Mouse (Mus musculus) adrenal gland, postnatal 25 days (tissue): ENCODE data around the gene Rufy4. TPM values are rescaled to one million over a fixed set of nuclear protein-coding genes. Genes with fewer than 3 reads are reported as not detected.
A peak's percentile ranks its signal among the peaks of the same experiment; 100 is the strongest.

Source experiments
- DNase-seq: peaks from one replicate; pipeline ENCODE4 v3.0.0; 2021; ENCODE audit warnings: mixed read lengths
- long read RNA-seq: library from polyadenylated mRNA; stranded (forward); transcript quantifications from one replicate; pipeline ENCODE4 v2.0.0, GENCODE M21; 2021
- total RNA-seq: library from RNA; stranded (reverse); gene quantifications from 2 replicates; pipeline ENCODE4 v1.2.3, GENCODE M21; 2021

Rufy4 gene
- total RNA-seq = 2.2 and 2.3 TPM in 2 replicates
- long read RNA-seq, partial matches to known transcripts = 0 of 3 reads
- long read RNA-seq, other reads (novel, unspliced or antisense) = 3 of 3 reads

DNA sequence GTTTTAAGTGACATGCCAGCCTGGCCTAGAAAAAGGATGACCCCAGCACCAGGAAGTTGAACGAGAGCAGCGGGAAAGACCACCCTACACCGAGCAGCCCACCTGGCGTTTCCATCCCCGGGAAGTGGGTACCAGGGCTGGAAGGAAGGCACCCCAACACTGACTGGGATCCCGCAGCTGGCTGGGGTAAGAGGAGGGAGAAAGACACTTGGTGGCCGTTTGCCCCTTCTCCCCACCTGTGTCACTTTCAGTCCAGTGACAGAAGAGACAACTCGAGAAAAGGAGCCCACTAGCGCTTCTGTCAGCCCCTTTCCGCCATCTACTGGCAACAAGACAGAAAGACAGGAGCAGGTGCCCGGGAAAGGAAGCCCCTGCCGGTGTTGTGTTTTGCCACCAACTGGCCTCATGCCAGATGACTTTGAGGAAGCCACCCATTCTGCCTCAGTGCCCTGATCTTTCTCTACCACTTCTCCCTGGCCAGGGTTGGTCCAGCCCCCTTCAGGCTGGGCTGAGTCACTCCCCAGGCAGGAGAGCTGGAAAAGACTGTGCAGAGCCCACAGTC, at the start of gene Rufy4:
Gene Rufy4, plus strand, starts transcription at position 551 of the 562 bp plus-strand sequence.
- peak; percentile 60 for DNase-seq

DNA sequence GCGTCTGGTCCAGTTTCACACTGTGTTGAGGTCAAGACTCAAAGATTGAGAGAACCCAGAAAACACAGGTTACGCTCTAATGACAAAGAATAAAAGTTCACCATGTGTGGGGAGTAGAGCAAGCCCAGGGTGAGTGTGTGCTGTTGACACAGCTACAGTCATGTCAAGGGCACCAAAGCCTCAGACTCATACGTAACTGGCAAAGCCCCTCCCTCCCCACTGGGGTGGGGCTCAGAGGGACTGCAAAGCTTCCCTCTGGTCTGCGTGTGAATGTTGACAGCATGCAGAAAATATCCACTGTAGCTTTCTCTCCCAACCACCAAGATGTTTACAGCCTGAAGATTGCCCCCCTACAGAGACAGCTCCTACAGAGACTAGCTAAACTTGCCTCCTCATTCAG, 49.1 kb upstream of the Rufy4 start:
- DNase-seq = peak; percentile 48

DNA sequence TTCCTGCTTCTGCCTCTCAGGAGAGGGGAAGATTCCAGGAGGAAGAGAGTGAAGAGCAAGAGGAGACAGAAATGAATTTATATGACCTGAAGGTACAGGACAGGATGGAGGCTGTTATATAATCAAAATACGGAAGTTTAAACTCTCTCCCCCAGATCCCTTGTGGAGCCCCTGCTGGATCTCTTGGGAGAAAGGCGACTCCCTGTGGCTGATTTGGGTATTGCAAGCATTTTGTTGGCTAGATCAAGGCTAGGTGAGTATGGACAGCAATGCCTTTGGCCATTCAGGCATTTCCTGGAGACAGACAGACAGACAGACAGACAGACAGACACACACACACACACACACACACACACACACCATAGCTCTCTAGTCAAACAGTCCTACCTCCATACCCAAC, 48.0 kb upstream of the Rufy4 start:
- DNase-seq = peak; percentile 85

DNA sequence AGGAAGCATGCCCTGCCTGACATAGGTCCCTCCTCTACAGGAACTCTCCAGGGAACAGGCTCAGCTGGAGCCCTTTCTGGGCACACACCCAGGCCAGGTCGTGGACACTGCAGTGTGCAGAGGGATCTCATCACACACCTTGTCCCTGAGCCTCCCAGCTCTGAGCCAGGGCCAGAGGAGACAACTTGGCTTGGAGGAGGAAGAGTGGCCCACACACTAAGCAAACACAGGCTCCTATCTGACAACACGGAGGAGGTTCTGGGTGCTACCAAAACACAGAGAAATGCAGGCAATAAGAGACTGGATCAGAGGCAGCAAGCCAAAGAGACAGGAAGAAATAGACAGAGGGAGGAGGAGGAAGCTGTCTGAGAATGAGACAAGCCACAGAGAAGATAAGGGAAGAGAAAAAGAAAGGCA, 43.8 kb upstream of the Rufy4 start:
- no peak for DNase-seq

DNA sequence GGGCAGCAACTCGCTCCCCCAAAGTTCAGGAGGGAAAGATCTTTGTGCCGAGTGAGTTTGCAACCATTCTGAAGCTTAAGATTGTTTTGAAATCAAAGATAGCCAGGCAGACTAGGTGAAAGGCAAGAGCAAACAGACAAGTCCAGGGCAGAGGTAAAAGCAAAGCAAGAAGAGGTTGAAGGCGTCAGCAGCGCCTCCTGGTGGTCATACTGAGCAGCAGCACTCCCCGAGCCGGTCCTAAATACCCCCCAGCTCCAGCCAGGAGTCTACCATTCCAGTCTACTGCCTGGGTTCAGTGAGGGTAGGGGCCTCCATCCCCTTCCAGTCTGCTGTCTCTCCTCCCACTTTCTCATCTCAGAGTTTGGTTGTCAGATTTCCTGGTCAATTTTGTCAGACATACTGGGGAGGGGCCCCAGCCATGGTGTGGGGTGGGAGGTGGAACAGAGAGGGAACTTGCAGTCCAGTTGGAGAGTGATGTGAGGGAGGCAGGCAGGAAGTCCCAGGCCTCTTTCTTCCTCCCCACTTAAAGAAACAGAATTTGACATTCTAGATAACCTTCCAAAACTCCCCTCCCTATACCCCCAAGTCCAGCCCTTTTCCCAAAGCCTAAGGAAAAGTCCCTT, 42.4 kb upstream of the Rufy4 start:
- peak; percentile 58 for DNase-seq

DNA sequence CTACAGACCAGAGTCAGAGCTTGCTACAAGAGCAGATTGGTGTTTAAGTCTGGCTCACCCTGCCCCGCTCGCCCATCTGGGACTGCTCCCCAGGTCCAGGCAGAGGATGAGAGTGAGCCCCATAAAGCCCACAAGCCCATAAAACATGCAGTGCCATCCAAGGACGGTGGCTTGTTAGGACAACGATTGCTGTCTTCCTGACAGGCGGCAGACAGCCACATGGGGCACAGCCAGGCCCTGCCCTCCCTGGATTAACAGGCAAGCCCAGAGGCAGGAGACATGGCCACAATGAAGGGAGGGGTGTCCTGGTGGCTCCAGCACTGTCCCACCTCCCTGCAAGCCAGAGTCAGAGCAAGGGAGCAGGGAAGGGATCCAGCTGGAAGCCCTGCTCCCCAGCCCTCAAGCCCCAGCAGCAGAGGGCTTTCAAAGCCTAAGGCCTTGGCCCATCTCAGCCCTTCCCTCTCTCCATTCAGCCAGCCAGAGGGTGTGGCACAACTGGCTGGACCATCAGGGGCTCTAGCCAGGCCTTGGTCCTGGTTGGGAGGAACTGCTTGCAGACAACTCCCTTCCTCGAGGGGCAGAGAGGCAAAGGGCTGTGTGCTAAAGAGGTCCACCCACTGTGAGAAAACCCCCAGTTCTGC, 41.2 kb upstream of the Rufy4 start:
- peak; percentile 43 for DNase-seq

DNA sequence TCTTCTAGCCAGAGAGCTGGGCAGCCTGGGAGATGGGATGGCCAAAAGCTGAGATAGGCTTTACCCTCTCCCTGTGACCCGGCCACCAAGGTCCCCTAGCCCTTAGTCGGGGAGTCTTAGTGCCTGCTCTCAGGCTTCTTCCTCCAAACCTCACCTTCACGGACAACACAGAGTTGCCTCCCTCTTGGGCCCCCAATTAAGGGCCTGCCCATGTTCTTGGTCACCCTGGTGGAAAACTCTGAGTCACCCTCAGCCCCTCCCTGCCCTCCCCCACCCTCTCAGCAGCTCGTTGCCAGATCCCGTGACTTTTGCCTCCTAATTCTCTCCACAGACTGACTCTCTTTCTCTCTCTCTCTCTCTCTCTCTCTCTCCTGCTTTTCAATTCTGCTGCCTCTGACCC, 40.6 kb upstream of the Rufy4 start:
- DNase-seq = no peak

DNA sequence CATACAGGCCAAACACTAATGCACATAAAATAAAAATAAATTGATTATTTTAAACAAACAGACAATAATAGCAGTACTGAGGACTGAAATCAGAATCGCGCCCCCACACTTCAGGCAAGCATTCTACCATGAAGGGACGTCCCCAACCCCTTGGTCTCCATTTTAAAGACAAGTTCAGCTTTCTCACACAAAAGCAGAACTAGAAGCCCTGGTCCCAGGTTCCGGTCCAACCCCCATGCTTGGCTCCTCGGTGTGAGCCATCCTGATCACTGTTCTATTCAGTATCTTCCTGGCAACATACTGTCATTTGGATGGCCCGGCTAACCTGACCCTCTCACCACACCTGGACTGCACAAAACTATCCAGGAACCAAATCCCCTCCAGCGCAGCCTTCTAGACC, 39.8 kb upstream of the Rufy4 start:
- DNase-seq = no peak

DNA sequence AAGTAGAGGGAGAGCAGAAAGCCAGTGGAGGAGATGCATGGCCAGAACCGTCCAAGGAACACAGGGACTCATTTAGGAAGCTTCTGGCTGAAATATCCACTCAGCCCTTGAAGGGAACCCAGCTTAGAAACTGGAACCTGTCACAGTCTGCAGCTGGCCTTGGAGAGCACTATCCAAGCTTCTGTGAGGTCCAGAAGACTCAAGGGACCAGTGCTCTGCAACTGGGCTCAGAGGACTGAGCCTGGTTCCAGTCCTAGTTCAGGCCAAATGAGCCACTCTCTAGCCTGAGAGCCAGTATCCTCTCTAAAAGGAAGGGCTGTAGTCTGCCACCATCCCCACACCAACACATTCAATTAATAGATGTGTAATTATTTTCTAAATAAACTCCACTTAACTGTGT, 36.8 kb upstream of the Rufy4 start:
- no peak for DNase-seq

DNA sequence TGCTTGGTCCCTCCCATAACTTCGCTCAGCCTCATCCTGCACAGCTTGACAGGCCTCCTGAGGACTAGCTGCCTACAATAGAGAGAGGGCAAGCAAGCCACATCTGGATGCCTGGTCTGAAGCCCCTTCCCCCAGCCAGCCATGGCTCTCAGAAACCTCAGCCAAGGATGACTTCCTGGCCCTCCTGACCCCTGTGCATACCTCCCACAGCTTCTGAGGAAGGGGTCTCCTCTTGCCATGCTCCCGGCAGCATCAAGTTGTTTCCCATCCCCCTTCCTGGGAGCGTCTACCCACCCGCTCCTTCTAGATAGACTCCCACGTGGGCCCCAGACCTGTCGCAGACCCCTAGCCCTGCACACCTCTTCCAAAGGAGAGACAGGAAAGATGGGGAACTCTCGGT, 35.0 kb upstream of the Rufy4 start:
- no peak for DNase-seq

DNA sequence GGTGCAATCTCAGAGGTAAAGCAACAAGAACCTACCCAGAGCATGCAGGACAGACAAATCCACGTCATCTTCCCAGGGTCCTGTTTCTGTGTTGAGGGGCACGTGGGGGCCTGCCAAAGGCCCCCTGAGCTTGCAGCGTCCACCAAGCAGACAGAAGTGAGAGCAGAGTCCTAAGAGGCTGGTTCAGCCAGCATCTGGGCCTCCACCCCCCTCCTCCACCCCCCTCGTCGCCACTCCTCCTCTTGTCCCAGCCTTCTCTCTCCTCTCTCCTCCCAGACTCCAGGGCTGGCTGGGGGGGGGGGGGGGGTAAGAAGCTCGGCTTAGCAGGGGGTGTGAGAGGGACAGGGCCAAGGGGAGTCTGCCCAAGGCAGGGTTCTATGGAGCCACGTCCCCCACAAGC, 34.2 kb upstream of the Rufy4 start:
- DNase-seq = no peak

DNA sequence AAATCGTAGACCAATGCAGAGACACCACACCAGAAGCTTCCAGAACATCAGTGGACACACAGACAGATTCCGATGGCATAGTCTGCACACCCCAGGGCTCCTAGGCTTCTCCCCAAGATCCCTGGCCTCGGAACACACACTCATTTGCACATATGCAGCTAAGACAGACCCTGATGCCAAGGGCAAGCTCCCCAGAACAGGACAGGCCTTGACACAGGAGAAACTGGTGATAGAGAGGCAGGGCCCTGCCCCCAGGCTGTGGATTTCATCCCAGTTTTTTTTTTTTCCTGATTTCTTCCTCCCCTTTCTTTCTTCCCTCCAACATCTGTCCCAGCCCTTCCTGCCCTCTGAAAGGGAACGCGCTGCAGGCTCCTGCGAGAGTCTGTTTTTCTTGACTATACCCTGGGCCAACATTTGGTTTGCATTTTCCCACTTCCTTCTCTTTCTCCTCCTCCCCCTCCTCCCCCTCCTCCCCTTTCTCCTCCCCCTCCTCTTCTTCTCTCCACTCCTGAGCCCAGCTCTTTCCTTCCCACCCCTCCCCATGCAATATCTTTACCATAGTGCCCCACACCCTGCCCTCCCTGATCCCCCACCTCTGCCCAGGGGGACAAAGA, 33.6 kb upstream of the Rufy4 start:
- no peak for DNase-seq

DNA sequence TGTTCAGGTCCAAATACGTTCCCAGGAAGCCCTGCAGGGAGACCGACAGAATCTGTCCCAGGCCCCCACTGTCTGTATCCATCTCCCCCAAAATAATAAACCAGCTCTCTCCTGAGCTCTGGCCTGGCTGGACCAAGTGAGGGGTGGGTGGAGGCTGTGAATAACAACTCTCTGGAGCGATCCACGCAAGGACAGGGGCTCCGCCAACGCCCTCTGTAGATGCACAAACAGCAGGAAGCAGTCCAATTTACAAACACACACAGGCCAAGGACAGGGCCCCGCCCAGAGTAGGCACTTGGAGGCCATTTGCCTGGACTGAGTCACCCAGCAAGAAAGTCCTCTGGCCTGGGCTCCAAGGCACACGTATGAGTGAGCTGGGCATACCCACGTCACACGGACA, 33.1 kb upstream of the Rufy4 start:
- peak; percentile 76 for DNase-seq

DNA sequence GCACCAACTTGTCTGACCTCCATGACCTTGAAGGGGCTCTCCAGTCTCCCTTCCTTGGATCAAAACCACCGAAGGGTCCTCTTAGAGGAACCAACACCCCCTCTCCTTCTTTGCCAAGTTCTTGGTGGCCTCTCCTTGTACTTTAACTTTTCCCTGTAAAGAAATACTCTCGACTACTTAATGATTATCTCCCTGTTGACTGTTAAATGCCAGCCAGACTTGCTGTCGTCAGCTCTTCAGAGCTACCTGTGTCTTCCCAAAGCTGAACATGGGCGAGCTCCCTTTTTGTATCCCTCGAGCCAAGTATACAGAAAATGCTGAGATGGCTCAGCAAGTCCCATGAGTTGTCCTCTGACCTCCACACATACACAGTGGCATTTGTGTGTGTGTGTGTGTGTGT, 31.9 kb upstream of the Rufy4 start:
- no peak for DNase-seq

DNA sequence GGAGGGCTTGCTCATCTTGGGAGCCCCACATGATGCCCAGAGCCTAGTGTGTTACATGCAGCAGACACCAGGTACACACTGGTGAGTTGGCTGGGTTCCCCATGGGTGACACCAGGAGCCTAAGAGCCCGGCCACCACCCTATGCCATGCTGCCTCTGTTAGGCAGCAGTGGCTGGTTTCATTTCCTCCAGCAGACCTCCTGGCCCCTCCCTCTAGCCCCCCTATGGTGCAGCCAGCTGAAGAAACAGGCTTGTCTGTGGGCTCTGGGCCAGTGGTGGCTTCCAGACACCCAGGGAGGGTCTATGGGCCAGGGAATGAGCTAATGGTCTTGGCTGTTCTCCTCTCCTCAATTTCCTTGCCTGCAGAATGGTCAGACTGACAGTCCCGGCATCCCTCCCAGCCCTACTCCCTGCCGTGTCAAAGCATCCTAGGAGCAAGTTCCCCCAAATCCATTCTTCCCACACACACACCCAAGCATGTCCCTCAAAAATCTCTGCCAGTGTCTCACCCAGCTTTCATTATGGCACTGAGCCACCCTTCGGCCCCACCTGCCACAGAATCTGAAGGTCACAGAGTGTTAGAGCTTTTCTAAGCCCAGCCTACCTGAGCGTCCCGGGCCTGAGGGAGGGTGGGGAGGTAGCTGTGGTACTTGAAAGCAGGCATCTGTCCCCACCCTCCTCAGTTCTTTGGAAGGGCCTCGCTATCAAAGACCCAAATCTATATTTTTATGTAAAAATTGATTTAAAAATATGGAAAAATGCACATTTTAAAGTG, 30.7 kb upstream of the Rufy4 start:
- DNase-seq = no peak

DNA sequence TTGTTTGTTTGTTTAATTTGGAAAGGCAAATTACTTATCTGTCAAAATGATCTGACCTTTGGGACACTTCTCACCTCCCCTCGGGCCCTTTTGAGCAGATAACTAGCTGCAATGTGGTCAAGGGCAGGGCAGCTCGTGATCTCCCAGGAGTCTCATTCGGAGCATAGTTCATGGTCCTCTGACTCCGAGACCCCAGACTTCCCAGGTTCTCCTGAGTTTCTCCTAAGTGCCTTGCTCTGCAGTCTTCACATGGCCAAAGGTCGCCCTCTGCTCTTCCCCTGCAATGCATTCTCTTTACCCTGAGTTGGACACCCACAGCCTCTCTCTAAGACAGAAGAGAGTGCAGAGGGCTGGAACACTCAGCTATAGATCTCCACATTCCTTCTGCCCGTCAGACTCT, 30.0 kb upstream of the Rufy4 start:
- no peak for DNase-seq

DNA sequence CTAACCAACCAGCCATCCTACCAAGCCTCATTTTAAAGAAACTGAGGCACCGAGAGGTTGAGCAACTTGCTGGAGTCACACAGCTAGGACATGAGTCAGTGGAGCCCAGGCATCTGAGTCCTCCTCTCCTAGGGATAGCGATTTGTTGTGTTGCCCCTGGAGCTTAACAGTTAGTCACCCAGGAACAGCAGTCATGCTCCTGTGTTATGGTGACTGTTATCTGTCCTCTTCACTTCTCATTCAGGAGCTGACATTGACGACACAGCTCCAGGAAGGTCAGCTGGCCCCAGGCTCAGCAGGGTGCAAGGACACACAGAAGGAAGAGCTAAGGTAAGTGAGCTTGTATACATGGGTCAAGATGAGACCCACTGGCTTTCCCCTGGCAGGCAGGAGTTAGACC, 29.6 kb upstream of the Rufy4 start:
- DNase-seq = no peak

DNA sequence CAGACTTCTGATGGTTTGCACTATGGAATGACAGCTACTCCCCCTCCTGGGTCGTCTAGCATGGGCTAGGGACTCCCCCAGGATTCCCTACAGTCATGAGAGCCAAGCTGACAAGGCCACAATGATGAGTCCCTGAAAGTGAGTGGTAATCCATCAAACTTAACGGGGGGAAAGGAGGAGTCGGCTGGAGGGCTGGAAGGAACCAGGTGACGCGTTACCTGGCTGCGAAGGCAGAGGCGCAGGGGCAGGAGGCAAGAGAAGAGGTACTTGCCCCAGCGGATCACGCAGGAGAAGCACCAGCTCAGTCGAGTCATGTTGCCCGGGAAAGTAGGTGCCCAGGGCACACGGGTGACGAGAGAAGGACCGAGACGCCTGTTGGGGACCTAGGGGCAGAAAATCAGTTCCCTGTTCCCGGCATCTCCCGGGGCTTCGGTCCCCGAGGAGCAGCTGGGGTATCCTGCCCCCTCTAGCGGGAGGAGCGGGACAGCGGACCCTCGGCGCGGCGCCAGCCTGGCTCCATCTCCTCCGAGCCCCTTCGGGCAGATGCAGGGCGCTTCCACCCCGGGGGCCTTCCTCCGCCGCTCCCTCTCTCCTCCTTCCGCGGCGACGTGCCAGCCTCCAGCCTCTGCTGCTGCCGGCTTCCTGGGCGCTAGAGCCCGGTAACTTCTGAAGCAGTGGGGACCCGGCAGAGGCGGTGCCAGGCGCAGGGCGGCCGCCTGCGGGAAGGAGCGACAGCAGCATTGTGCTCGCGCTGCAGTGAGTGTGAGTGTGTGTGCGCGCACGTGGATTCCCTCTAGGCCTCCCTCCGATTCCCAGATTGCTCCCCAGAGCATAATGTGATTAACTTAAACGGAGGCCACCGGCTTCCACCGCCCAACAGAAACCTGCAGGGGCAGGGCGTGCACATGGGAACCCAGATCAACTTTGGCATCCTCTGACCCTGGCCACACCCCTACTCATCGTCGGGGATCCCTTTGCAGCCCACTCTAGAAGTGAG, 27.0 kb upstream of the Rufy4 start:
- DNase-seq = peak; percentile 68

DNA sequence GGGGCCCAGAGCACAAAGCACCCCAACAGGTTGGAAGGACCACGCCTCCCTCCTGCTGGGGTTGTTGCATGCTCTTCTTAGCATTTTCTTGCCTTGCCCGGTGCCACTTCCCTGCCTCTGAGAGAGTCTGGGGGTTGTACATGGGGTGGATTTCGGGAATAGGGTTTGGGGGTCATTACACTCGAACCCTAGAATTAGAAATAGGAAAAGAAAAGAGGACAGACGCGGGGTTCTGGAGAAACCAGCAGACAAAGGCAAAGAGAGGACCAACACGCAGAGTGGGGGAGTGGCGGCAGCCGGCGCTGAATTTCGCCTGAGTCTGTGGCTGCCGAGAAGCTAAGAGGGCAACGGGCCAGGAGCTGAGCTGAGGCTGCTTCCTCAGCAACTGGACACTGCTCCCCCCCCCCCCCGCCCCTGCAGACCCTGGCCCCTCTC, 26.3 kb upstream of the Rufy4 start:
- no peak for DNase-seq

DNA sequence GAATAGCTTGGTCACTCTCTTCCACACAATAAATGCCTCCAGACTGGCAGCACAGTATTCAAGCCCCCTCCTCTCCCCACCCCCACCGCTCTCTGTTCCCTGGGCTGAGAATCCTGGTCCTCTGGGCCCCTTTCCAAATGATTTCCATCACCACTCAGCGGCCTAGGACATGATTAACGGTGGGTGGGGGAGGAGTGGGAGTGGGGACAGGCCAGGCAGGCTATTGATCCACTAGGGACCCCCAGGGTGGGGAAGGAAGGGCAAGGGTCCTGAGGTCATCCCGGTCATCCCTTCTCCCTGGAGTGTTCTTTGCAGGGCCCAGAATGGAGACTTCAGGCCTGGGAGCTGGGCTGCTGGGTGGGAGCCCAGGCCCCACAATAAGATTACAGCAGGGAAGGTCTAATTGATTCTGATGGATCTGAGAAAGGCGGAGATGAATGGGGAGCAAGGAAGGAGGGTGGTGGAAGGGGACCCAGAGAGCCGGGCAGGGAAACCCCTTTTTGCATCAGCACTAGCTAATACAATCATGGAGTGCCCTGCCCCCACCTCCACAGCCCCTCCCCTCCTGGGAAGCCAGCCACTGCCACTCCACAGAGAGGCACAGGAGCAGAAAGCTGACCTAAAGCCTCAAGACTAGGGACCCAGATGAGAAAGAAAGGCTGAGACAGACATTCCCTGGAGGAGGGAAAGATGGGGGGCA, 21.5 kb upstream of the Rufy4 start:
- DNase-seq = no peak

DNA sequence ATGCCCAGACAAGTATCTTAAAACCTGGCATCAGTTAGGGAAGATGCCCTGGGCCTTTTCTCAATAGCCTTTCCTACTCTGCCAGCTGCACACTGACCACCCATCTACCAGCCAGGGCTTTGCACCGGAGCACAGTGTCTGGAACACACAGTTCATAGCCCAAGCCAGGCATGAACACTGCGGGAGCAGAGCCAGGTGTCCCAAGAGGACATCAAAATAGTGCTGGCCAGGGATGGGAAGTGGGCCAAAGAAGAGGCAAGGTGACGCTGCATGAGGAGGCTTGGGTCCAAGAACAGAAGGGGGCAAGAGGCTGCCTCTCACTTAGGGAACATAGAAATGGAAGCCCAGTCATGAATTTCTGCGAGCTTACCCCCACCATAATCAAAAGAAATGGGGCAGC, 19.7 kb upstream of the Rufy4 start:
- DNase-seq = no peak
